Mouse (Mus musculus) left cerebral cortex, postnatal 14 days (tissue): Measurements from ENCODE around the gene 4930452B06Rik. TPM values are rescaled to one million over a fixed set of nuclear protein-coding genes. Genes with fewer than 3 reads are reported as not detected.
"Not testable (repeated sequence)": the region's sequence is repeated elsewhere in the genome, so short reads cannot be mapped to it uniquely, and the experiment has no call there.

Source experiments
- DNase-seq, 2 experiments: peaks; one replicate each; pipeline ENCODE4 v3.0.0; 2021 to 2022; ENCODE audit warnings: low spot score in 2 of 2, mixed read lengths in 1 of 2
- intact Hi-C: fragments of 180-260 bp; cut with DNase I; formaldehyde crosslinking; loops from one replicate; pipeline ENCODE4 v1.15.1; 2025
- total RNA-seq, 2 experiments: library from RNA; stranded (reverse); gene quantifications; 2 replicates each; pipeline ENCODE4 v1.2.3; 2021

4930452B06Rik gene
- total RNA-seq, 2 experiments from 2014 or later: 9.6 to 10.6 TPM

DNA sequence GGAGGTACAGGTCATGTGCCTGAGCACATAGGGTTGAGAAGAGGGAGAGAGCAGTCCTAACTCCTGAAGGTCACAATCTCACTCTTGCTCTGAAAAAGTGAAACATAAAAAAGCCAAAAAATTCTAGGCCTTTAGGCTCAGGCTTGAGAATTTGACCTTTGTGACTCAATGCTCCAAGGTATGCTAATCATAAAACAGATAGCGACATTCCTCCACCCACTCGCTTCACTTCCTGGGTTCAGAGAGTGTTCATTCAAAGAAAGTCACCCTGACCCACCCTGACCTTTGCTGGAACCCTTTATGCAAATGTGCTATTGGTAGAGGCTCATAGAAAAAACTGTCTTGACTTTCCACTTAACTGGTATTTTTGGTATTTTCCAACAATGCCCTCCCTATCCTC lies 115.0 kb downstream of the 4930452B06Rik start:
- intact Hi-C loops: not testable (repeated sequence)

DNA sequence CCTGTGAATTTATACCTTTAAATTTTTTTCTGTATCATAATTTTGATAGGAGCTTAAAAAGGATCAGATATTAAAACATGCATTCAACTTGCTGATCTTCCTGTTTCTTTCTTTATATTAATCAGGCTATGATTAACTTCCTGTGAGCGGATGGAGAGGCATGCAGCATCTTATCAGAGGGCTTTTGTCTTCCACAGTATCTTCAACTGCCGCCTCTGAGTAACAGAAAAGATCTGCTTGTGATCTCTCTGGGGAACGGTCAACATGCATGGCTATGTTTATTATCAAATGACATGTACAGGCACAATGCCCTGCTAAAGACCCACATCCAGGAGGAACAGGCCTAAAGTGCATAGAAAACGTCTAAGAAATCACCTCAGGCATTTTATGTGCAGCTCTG lies 116.9 kb downstream of the 4930452B06Rik start:
- DNase-seq: no peak
- intact Hi-C loops: no loop called here

More for the DNA sequence above, 115.0 kb downstream of the 4930452B06Rik start:
- DNase-seq: not testable (repeated sequence)

DNA sequence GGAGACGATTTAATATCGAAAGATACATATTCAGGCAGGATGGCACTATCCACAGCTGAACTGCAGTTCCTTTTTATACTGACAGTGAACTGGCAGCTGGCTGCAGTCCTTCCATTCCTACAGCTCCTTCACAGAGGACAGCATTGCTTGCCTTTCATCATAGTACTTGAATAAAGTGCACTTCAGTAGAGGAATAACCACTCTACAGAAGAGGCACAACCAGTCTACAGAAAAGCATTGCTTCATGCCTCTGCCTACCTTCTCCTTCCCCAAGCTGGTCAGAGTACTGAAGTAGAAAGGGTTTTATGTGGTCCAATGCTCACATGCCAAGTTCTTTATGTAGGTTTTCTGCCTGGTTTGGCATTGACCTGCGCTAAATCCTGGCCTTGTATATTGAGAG lies 130.0 kb downstream of the 4930452B06Rik start:
- intact Hi-C loops: no loop called here
- DNase-seq: no peak

DNA sequence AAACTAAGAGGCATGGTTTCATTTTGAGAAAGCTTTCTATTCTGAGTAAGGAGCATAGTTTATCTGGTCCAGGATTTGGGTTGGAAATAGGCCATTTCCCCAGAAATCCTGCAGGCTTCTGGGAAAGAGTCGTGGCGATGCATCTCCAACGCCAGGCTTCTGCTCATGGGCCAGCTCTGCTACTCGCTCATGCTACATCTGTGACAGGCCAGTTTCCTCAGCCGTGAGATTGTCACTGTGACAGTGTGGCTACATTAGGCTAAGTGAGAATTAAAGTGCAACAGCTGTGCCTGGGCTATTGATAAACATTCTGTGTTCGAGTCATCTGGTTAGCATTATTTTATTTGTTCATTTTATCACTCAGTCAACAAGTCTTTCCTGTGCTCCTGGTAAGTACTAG lies 140.8 kb downstream of the 4930452B06Rik start:
- intact Hi-C loops: no loop called here

DNA sequence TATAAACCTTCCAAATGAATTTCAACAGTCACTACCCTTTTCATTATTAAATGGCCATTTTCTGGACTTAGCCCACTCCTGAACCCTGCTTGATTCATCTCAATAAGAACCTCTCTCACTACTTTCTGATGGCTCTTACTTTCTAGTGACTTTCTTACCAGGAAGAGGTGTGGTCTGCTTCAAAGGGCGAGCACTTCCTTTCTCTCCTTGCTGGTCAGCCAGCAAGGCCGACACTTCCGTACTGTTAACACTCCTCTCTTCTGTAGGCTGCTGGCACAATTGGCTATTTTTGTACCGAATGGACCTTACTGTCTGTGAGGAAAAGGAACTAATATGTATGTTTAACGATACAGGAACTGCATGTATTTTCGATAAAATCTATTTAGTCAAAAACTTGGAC lies 148.4 kb downstream of the 4930452B06Rik start:
- intact Hi-C loops: no loop called here
- DNase-seq: no peak

More for the DNA sequence above, 140.8 kb downstream of the 4930452B06Rik start:
- DNase-seq: no peak

DNA sequence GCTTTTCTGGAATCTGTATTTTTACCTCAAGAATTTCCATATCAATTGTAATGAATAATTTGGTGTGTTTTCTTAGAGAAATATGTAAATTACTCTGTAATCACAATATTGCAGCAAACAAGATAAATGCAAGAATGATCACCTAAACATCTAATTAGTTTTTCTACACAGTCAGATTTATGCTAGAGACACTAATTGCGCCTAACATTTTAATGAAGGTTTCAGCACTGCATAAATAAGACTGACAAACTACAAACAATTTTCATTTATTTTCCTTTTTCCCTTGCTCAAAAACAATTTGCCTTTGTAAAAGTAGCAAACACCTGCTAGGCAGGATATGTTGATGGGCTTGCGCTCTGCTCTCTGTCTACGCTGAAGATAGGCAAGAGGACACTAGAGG lies 152.0 kb downstream of the 4930452B06Rik start:
- intact Hi-C loops: no loop called here
- DNase-seq: no peak

DNA sequence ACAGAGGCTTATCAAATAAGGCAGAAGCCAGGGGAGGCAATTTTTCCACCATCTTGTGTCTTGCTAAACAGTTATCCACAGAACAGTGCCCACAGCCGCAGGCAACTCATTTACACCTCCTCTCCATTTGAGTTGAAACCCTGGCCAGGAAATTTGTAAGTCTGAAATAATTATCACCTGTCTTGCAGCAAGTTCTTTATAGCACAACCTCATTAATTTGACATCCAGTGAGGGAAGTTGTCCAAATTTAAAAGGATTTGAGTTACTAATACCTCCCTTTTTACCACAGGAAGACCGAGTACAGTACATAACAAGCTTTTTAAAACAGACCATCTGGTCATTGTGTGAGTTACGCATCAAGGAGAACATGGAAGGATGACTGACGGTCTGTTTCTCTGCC lies 154.8 kb downstream of the 4930452B06Rik start:
- DNase-seq: no peak
- intact Hi-C loops: no loop called here

DNA sequence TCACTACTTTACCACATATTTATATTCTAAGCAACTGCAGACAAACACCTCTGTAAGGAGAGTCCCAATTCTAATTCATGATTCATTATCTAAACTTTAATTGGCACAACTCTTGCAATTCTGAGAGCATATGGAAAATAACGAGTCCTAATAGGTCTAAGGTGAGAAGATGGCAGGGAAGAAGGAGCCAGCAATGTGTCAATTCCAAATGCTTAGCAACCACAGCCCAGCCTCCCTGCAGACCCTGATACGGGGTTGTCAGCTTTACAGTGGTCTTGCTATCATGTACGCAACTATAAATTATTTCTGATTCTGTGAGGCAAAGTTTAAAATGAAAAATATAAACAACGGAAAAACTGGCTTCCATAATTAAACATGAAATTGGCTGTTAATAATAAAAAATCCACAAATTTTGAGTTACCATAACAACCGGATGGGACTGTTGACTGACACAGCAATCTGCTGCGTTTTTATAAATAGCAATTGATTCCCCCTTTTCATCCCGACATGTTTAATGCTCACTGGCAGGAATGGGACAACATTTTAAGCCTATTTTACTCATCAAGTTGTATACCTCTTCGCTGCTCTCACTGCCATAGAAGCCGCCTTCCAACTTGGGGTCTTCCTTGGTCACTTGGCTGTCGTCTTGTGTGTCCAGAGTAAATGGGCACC lies 155.6 kb downstream of the 4930452B06Rik start:
- no peak for DNase-seq
- intact Hi-C loops: no loop called here

DNA sequence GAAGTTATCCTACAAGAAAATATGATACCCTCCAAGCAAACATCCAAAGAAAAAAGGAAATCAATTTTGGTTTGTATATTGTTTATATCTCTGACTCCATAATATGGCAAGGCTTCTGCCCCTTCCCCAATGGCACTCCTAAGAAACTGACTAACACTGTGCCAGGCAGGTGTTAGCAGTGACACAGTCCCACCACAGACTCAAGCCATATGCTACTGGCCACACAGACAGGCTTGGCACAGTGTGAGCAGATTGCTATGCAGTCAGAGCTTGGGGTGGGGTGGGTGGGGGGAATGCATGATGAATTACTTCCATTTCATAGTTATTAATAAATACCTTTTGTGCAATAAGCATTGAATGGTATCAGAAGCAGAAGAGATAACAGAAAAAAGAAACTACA lies 157.4 kb downstream of the 4930452B06Rik start:
- DNase-seq: no peak
- intact Hi-C loops: no loop called here

DNA sequence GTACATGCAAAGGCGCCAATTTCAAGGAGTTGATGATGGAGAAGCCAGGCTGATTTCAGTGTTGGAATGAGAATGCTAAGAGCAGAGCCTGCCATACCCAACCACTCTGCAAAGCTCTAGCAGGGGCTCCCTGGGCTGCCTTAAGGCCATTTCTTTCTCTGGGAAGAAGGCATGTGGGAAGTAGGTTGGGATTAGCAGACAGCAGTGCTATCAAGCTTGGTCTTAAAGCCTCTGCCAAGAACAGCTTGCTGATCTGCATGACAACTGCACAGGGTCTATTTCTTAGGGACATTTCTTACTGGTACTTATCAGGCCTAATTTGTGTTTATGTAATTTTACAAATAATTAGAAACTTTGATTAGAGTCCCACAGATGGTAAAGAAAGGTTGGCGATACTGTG lies 161.8 kb downstream of the 4930452B06Rik start:
- intact Hi-C loops: no loop called here
- DNase-seq: no peak

DNA sequence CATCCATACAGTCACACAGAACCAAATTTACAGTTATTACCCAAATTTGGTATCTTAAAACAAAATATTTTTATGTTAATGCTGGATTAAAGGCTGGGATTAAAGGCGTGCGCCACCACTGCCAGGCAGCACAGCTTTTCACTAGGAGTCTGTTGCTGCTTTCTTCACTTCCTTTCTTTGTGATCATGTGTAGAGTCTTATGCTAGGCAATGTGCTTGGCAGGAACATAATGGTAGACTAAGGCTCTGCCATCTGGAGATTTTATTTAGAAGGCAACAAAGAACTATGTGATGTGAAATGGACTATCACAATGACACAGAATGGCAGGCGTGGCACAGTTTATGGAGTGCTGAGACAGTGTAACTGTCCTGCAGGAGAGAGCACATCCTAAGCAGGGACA lies 162.7 kb downstream of the 4930452B06Rik start:
- DNase-seq: no peak
- intact Hi-C loops: no loop called here

DNA sequence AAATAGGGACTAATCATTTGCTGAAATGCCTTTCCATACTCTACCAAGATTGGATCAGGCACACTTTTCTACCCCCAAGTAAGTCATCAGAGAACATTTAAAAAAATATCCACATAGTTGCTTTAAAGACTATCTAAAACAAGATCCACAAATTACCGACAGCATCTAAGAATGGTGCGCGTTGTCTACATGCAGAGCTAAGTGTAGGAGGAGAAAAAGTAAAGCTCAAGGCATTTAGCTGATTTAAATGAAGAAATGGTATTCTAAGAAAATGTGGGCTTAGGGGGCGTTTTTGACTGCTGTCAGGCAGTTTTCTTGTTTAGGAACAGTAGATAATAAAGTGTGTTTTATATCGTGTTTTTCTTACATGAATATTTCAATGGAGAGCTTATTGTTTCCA lies 163.5 kb downstream of the 4930452B06Rik start:
- intact Hi-C loops: no loop called here

DNA sequence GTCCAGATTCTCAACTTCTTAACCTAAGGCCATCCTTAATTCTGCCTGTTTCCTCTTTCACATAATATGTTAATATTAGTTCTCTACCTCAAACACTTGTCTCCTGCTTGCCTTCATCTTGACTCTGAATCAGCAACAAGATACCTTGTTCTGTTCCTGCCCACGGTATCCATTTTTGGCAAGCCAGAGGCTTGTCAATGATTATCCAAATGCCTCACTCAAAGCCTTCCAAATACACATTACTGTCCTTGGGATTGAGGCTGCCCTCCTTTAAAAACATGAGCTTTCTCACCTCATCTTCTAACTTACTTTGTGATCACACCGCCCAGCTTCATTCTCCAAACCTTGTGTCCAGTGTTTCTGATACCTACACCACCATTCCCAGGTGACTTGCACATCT lies 170.3 kb downstream of the 4930452B06Rik start:
- DNase-seq: no peak
- intact Hi-C loops: no loop called here

More for the DNA sequence above, 163.5 kb downstream of the 4930452B06Rik start:
- peak; percentile 31 for DNase-seq

DNA sequence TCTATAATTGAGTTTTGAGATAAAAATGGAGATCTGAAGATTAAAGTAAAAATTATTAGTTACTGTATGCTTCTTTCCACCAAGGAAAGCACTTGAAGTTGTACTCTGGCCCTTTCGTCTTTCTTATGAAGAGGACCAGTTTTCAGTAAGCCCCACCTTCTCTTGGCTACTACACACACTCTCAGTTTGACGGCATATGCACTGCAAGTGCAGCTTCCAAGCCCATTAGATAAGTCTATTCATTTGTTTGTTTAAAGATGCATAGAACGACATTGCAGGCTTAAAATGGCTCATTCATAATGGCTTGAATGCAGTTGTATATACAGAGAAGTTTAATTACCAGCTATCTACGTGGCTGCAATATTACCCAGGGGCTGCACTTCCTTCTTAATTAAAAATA lies 171.1 kb downstream of the 4930452B06Rik start:
- no peak for DNase-seq
- intact Hi-C loops: no loop called here

DNA sequence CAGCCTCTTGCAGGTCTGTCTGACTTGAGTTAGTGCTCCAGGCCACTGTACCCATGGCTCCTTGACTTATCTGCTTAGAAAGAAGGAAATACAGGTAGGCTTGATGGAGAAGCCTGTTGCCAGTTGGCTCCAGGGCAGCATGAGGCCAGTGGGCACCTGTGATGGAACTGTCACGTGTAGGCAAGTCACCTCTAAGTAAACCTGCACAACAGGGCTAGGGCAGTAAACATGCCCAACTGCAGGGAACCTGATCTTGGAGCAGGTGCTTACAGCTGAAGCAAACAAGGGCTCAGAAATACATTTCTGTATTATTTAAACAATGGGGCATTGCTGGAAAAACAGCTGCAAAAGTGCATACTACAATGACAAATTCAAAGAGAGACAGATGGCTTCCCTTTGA lies 171.8 kb downstream of the 4930452B06Rik start:
- no peak for DNase-seq
- intact Hi-C loops: no loop called here

DNA sequence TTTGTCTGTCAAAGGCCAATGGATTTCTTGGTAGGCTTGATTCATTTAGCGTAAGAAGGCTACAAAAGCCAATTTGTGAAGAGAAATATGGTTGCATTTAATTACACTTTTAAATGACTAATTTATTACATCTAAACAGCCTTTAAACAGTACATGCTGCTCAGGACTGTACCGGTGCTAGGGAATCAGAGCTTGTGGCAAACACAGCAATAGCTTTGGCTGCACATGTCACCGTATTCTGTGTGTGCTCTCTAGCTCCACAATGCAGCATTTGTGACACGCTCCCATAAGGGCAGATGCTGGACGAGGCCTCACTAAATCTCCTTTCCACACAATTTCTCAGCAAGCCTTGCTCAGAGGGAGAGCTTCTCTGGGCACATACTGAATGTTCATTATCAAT lies 187.9 kb downstream of the 4930452B06Rik start:
- intact Hi-C loops: loop anchor here (10.0 kb wide), 1 partner anchor 917 kb away; no protein-coding TSS in a partner anchor
- DNase-seq: no peak

DNA sequence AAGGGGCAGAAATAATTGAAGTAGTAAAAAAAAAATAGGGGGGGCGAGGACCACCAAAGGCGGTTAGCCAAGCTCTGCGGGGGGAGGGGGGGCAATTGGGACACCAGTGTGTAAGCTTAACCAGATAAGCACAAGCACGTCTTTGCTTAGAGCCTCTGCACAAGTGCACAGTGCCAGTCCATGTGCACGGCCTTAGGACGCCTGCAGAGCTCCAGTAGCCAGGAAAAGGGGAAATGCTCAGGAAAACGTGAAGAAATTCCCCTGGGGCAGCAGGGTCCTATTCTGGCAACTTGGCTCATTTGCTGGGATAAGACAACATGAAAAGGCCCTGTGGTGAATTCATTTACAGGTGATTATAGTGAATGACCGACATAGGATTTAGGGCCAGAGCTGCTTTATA lies 188.7 kb downstream of the 4930452B06Rik start:
- DNase-seq: no peak
- intact Hi-C loops: loop anchor here (10.0 kb wide), 1 partner anchor 917 kb away; no protein-coding TSS in a partner anchor

DNA sequence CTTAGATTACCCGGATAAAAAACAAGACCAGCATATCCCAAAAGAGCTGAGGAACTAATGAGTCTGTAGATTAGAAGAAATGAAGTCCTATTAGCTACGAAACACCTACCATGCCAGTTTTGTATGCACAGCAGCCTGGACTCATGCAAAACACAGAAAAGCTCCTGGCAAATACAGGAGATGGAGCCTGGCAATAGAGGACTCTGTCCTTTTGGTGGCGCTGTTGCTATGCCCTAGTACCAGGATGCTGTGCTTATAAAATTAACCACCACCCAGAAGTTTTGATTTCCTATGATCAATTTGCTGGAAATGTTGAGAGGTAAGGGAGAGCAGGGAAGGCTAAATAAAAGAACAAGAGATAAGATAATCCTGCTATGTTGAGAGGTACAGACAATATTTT lies 189.4 kb downstream of the 4930452B06Rik start:
- intact Hi-C loops: loop anchor here (10.0 kb wide), 1 partner anchor 918 kb away; no protein-coding TSS in a partner anchor
- peak; percentile 83 for DNase-seq

DNA sequence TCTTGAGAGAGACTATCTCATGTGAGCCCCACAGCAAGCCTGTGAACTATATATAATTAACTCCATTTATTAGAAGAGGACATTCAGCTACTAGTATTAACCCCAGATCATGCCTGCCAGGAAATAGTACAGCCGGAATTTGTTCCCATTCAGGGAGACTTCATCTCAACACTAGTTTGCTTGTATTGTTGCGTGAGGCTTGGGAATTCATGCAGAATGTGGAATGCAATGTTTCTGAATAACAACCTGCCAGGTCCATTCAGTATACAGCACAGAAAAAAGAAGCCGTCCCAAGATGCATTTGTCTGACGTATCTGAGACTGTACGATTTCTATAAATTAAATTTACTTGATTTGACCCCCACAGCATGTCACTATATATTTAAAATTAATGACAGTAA lies 190.2 kb downstream of the 4930452B06Rik start:
- intact Hi-C loops: loop anchor here (10.0 kb wide), 1 partner anchor 919 kb away; no protein-coding TSS in a partner anchor
- no peak for DNase-seq

DNA sequence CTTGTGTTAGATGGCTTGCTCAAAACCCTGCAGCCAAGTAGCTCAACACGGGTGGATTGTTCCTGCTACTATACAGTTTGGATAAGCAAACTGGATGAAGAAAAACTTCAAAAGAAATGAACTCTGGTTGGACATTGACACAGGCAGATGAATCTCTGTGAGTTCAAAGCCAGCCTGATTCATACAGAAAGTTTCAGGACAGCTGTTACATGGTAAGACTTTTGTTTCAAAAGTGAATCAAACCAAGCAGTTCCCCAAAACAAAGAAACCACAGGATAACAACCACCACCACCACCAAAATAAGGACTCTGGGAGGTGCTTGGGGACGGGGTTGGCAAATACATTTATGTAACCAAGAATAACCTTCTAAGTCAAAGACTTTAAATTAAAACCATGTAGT lies 193.2 kb downstream of the 4930452B06Rik start:
- intact Hi-C loops: loop anchor here (10.0 kb wide), 1 partner anchor 922 kb away; no protein-coding TSS in a partner anchor
- DNase-seq: no peak

DNA sequence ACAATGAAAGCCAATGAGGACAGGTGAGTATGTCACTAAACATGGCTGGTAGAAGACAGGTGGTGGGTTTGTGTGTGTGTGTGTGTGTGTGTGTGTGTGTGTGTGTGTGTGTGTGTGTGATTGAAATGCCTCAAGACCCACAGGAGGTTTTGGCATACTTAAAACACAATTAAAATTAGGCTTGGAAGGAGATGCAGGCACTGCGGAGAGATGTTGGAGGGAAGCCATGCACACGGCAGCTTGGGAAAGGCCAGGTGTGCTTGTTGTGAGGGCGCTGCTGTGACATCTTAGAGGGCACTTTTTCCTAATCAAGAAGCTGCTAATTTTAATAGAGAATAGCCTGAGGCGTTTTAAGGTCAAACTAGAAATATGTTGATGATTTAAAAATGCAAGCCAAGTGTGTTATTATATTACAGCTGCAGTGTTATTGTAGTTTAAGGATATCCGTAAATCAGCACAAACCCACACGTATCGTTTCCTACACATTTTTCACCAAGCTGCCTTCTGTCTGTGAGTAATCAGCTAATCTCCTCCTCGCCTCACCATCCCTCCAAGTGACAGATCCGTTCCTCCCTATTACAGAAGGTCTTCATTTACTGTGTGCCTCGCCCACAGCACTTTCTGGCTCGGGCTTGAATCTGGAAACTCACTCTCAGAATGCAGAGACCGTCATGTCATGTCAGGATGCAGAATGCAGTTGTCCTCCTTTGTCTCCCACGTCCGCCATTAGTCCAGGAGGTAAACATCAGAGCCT lies 201.5 kb downstream of the 4930452B06Rik start:
- DNase-seq: no peak
- intact Hi-C loops: no loop called here
